ENCODE assay signal across 17 mouse cellular contexts in genomic region chr19:48847700-48848099, GRCm38 (mm10).
"Had no signal": no experiment of that assay in that cellular context is flagged by ENCODE, and none has a peak within 500 bp of the region (broad histone marks: within the 10 kb centered on the region; RNA-seq: fewer than 3 reads in every experiment).

No protein-coding gene starts in this region.

- ATAC-seq: lung, postnatal 0 days; midbrain, embryonic 13.5 days; midbrain, embryonic 15.5 days had no signal

- H3K4me2 ChIP-seq: lung, embryonic 15.5 days; midbrain, embryonic 11.5 days; midbrain, embryonic 13.5 days; midbrain, embryonic 15.5 days; neural tube, embryonic 12.5 days; stomach, embryonic 15.5 days had no signal

- H3K4me1 ChIP-seq: lung, embryonic 15.5 days; megakaryocyte, embryonic 14.5 days; midbrain, embryonic 13.5 days; midbrain, embryonic 15.5 days; neural tube, embryonic 12.5 days; stomach, embryonic 15.5 days had no signal

- H3K27ac ChIP-seq: lung, embryonic 15.5 days; macrophage; midbrain, embryonic 13.5 days; midbrain, embryonic 15.5 days; neural tube, embryonic 12.5 days; stomach, embryonic 15.5 days; stomach, postnatal 0 days had no signal

- DNase-seq: lung, adult 2 months; lung, postnatal 14 days; lung, postnatal 36 days; right cerebral cortex, postnatal 14 days; thymus, adult 2 months; thymus, postnatal 25 days; thymus, postnatal 4 days had no signal

- H3K4me3 ChIP-seq: lung, embryonic 15.5 days; megakaryocyte, embryonic 14.5 days; midbrain, embryonic 13.5 days; midbrain, embryonic 15.5 days; neural tube, embryonic 12.5 days; stomach, embryonic 15.5 days had no signal

- H3K36me3 ChIP-seq: lung, embryonic 15.5 days; midbrain, embryonic 13.5 days; midbrain, embryonic 15.5 days; neural tube, embryonic 12.5 days; stomach, embryonic 15.5 days had no signal

- H3K27me3 ChIP-seq: lung, embryonic 15.5 days; megakaryocyte, embryonic 14.5 days; midbrain, embryonic 13.5 days; midbrain, embryonic 15.5 days; neural tube, embryonic 12.5 days; stomach, embryonic 15.5 days had no signal

- H3K9ac ChIP-seq: lung, embryonic 15.5 days; midbrain, embryonic 13.5 days; midbrain, embryonic 15.5 days; neural tube, embryonic 12.5 days; stomach, embryonic 15.5 days had no signal

- H3K9me3 ChIP-seq: lung, embryonic 15.5 days; midbrain, embryonic 13.5 days; midbrain, embryonic 15.5 days; neural tube, embryonic 12.5 days; stomach, embryonic 15.5 days had no signal
